Mouse (Mus musculus) liver, embryonic 16.5 days (tissue): ENCODE data around the gene Sost. TPM values are rescaled to one million over a fixed set of nuclear protein-coding genes. Genes with fewer than 3 reads are reported as not detected.

Experiments used
- ATAC-seq: fragments of 200-750 bp; cut with Nextera tagmentation; 2 replicates; pipeline ENCODE4 v1.8.0; 2017; ENCODE audit warnings: low read depth, mild to moderate bottlenecking, moderate number of reproducible peaks, moderate library complexity
- H3K27ac ChIP-seq: fragments of 300-500 bp; sonication (generic); 2 replicates; pipeline ENCODE4 v1.5.1; 2014; ENCODE audit warnings: mild to moderate bottlenecking, low read length
- H3K27me3 ChIP-seq: fragments of 300-500 bp; sonication (generic); 2 replicates; pipeline ENCODE4 v1.6.1; 2014; ENCODE audit warnings: low read depth, low read length, mixed read lengths; ENCODE audit not compliant: control insufficient read depth, insufficient read depth
- H3K36me3 ChIP-seq: fragments of 300-500 bp; sonication (generic); 2 replicates; pipeline ENCODE4 v1.6.1; 2014; ENCODE audit warnings: mild to moderate bottlenecking; ENCODE audit not compliant: control insufficient read depth, insufficient read depth
- H3K4me1 ChIP-seq: fragments of 300-500 bp; sonication (generic); 2 replicates; pipeline ENCODE4 v1.6.1; 2014; ENCODE audit warnings: low read depth, low read length, mixed read lengths; ENCODE audit not compliant: control insufficient read depth
- H3K4me2 ChIP-seq: fragments of 300-500 bp; sonication (generic); 2 replicates; pipeline ENCODE4 v1.6.1; 2014; ENCODE audit warnings: low read depth, low read length, mixed read lengths
- H3K4me3 ChIP-seq: fragments of 300-500 bp; sonication (generic); 2 replicates; pipeline ENCODE4 v1.5.1; 2014; ENCODE audit warnings: low read depth, mild to moderate bottlenecking, low read length
- H3K9ac ChIP-seq: fragments of 300-500 bp; sonication (generic); 2 replicates; pipeline ENCODE4 v1.6.1; 2014; ENCODE audit warnings: low read depth, low read length
- H3K9me3 ChIP-seq: fragments of 300-500 bp; sonication (generic); replicated peaks from 2 replicates; pipeline ENCODE4 v1.6.1; 2016; ENCODE audit warnings: low read length; ENCODE audit not compliant: control insufficient read depth
- WGBS: fragments of 180-500 bp; shearing (Covaris S2); extraction: QIAGEN DNeasy Blood & Tissue Kit; methylation state at CpG from one replicate; pipeline ENCODE4 v1.1.7; 2014; ENCODE audit not compliant: insufficient replicate concordance; 5-methylcytosine and 5-hydroxymethylcytosine counted together
- polyA plus RNA-seq: library from polyadenylated mRNA; unstranded; fragments of >200 nt; fragmentation: Nextera tagmentation; extraction: Ambion mirVana; gene quantifications from 2 replicates; pipeline ENCODE4 v1.2.1, GENCODE M21; 2015

Gene Sost
- not detected in 2 replicates for polyA plus RNA-seq

GRCm38 (mm10) chr11:101966965-101967614 lies at the start of gene Sost:
Sost (minus strand) TSS chr11:101967015.
- Histone ChIP-seq H3K36me3 (no peaks in the 10 kb centered on the region), H3K9ac (no peak within 1 kb of the TSS), H3K4me3 (no peak within 1 kb of the TSS), H3K27ac (no peak within 1 kb of the TSS), H3K4me2 (no peak within 1 kb of the TSS), H3K9me3 (no peaks in the 10 kb centered on the region), H3K27me3 (peaks cover 56% of the 10 kb centered on the region), H3K4me1 (no peaks in the 10 kb centered on the region; the same call in 1 of the 2 replicates)
- WGBS, result 16% methylated on average over 10 of the region's 10 CpGs
- no peak for ATAC-seq

DNA sequence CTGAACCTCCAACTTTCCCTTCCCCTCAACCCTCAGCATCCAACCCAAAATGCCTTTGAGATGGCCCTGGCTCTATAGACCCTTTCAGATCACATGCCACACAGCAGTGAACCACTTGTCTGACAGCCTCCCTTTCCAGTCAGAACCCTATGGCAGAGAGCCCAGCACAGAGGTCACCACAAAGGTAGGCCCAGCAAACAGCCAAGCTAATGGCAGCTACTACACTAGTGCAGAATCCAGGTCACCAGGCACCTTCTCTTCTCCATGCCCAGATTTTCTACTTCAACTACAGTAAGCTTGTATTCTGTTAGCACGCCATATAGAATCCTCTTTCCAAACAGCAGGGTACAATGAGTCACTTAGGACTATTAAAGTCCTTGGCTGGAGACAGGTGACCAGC lies 49.3 kb upstream of the Sost start:
- Histone ChIP-seq H3K9me3 (no peaks in the 10 kb centered on the region), H3K27me3 (no peaks in the 10 kb centered on the region), H3K4me2 (no peak overlapping the region), H3K4me1 (no peaks in the 10 kb centered on the region), H3K36me3 (no peaks in the 10 kb centered on the region), H3K4me3 (no peak overlapping the region), H3K27ac (no peak overlapping the region), H3K9ac (no peak overlapping the region)
- 81% methylated on average over 1 of the region's 1 CpGs for WGBS
- no peak for ATAC-seq

GRCm38 (mm10) chr11:102015472-102015871 lies 48.7 kb upstream of the Sost start:
- WGBS, result 60% methylated on average over 6 of the region's 6 CpGs
- Histone ChIP-seq H3K27ac (no peak overlapping the region), H3K4me2 (no peak overlapping the region), H3K27me3 (no peaks in the 10 kb centered on the region), H3K36me3 (no peaks in the 10 kb centered on the region), H3K9ac (no peak overlapping the region), H3K4me3 (no peak overlapping the region), H3K9me3 (no peaks in the 10 kb centered on the region), H3K4me1 (no peaks in the 10 kb centered on the region)
- ATAC-seq, result no peak

- ATAC-seq, result no peak
- Histone ChIP-seq H3K36me3 (no peaks in the 10 kb centered on the region), H3K27ac (no peak overlapping the region), H3K4me3 (no peak overlapping the region), H3K27me3 (no peaks in the 10 kb centered on the region), H3K4me1 (no peaks in the 10 kb centered on the region), H3K9ac (no peak overlapping the region), H3K9me3 (no peaks in the 10 kb centered on the region), H3K4me2 (no peak overlapping the region)
- WGBS, result 73% methylated on average over 8 of the region's 8 CpGs
Measured at GRCm38 (mm10) chr11:102013201-102013600, 46.4 kb upstream of the Sost start.

GRCm38 (mm10) chr11:102011510-102011909 lies 44.7 kb upstream of the Sost start:
- H3K4me3 ChIP-seq, result no peak overlapping the region
- H3K27me3 ChIP-seq, result no peaks in the 10 kb centered on the region
- no peak overlapping the region for H3K27ac ChIP-seq
- H3K9ac ChIP-seq, result no peak overlapping the region
- H3K4me2 ChIP-seq, result no peak overlapping the region
- no peaks in the 10 kb centered on the region for H3K36me3 ChIP-seq
- 69% methylated on average over 8 of the region's 8 CpGs for WGBS
- H3K9me3 ChIP-seq, result no peaks in the 10 kb centered on the region
- no peak for ATAC-seq
- no peaks in the 10 kb centered on the region for H3K4me1 ChIP-seq

DNA sequence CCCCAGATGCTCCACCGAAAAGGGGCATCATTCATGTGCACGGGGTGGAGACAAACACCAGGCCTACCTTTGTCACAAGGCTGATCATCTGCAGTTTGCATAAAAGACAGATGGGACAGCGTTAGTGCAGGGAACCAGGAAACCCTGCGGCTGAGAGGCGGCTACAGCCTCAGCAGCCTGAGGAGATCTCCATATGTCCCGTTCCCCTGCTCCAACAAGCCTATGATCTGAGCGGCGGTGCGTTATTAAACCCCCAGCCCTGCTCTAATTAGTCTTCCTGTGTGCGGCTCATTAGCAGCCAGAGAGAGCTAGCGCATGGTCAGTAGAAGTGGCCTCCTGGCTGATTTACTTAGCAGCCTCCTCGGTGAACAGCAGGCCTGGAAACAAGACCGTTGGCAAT lies 43.3 kb upstream of the Sost start:
- WGBS, result 75% methylated on average over 13 of the region's 13 CpGs
- Histone ChIP-seq H3K9ac (no peak overlapping the region), H3K9me3 (no peaks in the 10 kb centered on the region), H3K4me1 (no peaks in the 10 kb centered on the region), H3K27ac (no peak overlapping the region), H3K4me2 (no peak overlapping the region), H3K4me3 (no peak overlapping the region), H3K36me3 (no peaks in the 10 kb centered on the region), H3K27me3 (no peaks in the 10 kb centered on the region)
- ATAC-seq, result no peak

GRCm38 (mm10) chr11:102008954-102009637 lies 42.3 kb upstream of the Sost start:
- no peak overlapping the region for H3K4me3 ChIP-seq
- no peaks in the 10 kb centered on the region for H3K9me3 ChIP-seq
- 52% methylated on average over 15 of the region's 15 CpGs for WGBS
- H3K4me2 ChIP-seq, result no peak overlapping the region
- H3K27me3 ChIP-seq, result no peaks in the 10 kb centered on the region
- no peaks in the 10 kb centered on the region for H3K4me1 ChIP-seq
- no peak overlapping the region for H3K27ac ChIP-seq
- H3K9ac ChIP-seq, result no peak overlapping the region
- no peaks in the 10 kb centered on the region for H3K36me3 ChIP-seq
- peak; percentile 11; the same call in 1 of the 2 replicates for ATAC-seq

GRCm38 (mm10) chr11:102008372-102008771 lies 41.6 kb upstream of the Sost start:
- Histone ChIP-seq H3K27ac (no peak overlapping the region), H3K4me2 (no peak overlapping the region), H3K27me3 (no peaks in the 10 kb centered on the region), H3K36me3 (no peaks in the 10 kb centered on the region), H3K4me3 (no peak overlapping the region), H3K4me1 (no peaks in the 10 kb centered on the region), H3K9ac (no peak overlapping the region), H3K9me3 (no peaks in the 10 kb centered on the region)
- 71% methylated on average over 8 of the region's 8 CpGs for WGBS
- no peak for ATAC-seq

DNA sequence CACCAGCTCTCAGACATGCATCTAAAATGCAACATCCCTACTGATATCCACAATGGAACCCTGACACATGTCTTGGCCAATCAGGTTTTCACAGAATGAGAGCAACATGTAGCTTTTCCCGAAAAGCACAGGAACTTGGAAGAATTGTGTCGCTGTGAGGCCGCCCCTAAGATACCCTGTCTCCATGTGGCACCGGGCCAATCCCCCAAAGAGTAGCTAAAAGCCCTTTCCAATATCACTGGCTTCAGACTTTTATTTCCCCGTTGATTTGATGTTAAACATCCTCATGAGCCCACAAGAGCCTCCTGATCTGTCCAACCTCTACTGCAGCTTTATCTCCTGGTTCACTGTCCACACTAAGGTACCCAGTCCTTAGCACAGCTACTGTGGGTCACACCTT lies 39.9 kb upstream of the Sost start:
- no peaks in the 10 kb centered on the region for H3K36me3 ChIP-seq
- H3K27me3 ChIP-seq, result no peaks in the 10 kb centered on the region
- H3K9ac ChIP-seq, result no peak overlapping the region
- no peaks in the 10 kb centered on the region for H3K9me3 ChIP-seq
- no peak overlapping the region for H3K4me2 ChIP-seq
- no peak overlapping the region for H3K4me3 ChIP-seq
- ATAC-seq, result no peak
- no peak overlapping the region for H3K27ac ChIP-seq
- WGBS, result 72% methylated on average over 5 of the region's 5 CpGs
- H3K4me1 ChIP-seq, result no peaks in the 10 kb centered on the region
